Mouse (Mus musculus): Measurements from ENCODE around the gene Eml2. TPM values are rescaled to one million over a fixed set of nuclear protein-coding genes. Genes with fewer than 3 reads are reported as not detected.

Gene Eml2
- total RNA-seq, 2 experiments from 2014 or later = 8.4 to 9.4 TPM

GRCm38 (mm10) chr7:19208201-19208910 is 32.1 kb downstream of the Eml2 start:
- DNase-seq = no peak

- DNase-seq = no peak
These were observed 32.8 kb downstream of the Eml2 start for GRCm38 (mm10) chr7:19208944-19209472.

GRCm38 (mm10) chr7:19209494-19209893 is 33.3 kb downstream of the Eml2 start:
- no peak for DNase-seq

GRCm38 (mm10) chr7:19210010-19210409 is 33.8 kb downstream of the Eml2 start:
- DNase-seq = no peak

GRCm38 (mm10) chr7:19211041-19211675 is 34.9 kb downstream of the Eml2 start:
- no peak for DNase-seq

DNA sequence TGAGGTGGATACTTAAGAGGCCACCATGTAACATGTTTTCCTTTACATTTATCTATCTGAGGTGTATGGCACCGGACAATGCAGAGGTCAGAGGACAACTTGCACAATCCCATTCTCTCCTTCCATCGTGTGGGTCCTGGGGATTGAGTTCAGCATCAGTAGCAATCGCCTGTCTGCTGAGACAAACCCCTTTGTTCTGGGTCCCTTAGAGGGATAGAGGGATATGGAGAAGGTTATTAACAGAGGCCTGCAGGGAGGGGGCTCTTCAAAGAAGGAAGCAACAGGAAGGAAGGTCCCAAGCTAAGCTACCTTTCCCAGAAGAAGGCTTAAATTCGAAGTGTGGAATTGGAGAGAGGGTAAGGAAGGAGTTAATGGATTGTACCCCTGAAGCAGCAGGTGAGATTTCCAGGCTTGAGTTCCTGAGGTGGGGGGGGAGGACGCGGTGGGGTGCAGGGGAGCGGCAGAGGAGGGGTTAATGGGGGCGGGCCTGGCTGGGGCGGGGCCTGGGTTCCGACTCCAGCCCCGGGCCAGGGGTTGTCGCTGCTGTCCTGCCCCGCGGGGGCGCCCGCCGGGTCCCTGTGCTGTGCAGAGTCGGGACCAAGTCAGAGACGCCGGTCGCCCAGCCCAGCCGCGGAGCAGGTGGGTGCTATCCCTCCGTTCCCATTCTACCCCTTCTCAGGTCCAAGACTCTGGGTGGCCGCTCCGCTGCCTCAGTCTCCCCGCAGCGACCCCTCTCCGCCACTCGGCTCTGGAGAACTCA is 36.0 kb downstream of the Eml2 start, which contains the start of gene Gpr4:
TSS of gene Gpr4 (plus strand) at position 543 of the 760 bp plus-strand sequence.
- peak; percentile 44 for DNase-seq

DNA sequence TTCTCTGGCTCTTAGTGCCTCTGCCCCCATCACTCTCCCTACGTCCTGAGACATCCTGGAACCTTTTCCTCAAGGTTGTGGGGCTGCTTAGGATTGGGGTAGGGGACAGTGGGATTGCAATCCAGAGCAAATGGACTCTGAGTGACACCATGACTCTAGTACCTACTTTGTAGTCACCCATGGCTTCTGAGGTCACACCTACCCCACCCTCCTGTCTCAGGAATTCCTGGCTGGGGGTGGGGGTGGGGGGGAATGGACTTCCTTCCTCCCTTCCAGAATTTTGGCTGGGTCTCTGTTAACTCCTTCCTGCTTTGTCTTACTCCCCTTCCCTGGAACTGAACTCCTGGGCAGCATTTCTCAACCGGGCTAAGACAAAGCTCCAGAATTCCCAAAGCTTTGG is 37.2 kb downstream of the Eml2 start:
- no peak for DNase-seq

- no peak for DNase-seq
These were observed 38.1 kb downstream of the Eml2 start for GRCm38 (mm10) chr7:19214369-19214768.

- no peak for DNase-seq
These were observed 38.7 kb downstream of the Eml2 start for GRCm38 (mm10) chr7:19214940-19215339.

GRCm38 (mm10) chr7:19217492-19217891 is 41.3 kb downstream of the Eml2 start:
- DNase-seq = no peak

DNA sequence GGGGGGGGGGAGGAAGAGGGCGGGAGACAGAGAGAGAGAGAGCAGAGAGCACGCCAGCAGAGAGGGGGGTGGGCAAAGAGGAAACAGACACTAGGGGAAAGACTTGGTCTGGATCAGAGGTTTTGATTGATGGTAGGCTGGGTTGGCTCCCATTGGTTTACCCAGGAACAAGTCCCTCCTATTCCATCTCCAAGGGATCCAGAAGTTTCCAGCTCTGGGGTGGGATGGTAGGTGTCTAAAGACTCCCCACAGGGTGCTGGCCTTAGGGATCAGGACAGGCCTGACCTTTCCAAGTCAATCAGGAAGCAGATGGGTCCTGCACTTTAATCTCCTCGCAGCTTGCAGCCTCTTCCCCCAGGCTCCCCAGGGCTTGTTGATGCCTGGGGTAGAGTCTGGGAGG is 41.7 kb downstream of the Eml2 start:
- no peak for DNase-seq

DNA sequence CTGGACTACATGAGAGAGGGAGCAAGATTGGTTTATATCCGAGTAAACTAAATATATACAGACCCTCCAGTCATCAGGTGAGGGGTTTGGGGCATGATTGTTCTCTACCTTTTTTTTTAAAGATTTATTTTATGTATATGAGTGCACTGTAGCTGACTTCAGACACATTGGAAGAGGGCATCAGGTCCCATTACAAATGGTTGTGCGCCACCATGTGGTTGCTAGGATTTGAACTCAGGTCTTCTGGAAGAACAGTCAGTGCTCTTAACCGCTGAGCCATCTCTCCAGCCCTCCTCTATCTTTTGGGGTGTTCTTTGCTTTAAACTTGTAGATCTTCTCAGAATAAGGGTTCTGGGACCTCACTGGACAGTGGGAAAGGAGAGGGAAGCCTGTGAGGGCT is 43.8 kb downstream of the Eml2 start:
- DNase-seq = no peak

GRCm38 (mm10) chr7:19222189-19222588 is 46.0 kb downstream of the Eml2 start:
- DNase-seq = no peak

DNA sequence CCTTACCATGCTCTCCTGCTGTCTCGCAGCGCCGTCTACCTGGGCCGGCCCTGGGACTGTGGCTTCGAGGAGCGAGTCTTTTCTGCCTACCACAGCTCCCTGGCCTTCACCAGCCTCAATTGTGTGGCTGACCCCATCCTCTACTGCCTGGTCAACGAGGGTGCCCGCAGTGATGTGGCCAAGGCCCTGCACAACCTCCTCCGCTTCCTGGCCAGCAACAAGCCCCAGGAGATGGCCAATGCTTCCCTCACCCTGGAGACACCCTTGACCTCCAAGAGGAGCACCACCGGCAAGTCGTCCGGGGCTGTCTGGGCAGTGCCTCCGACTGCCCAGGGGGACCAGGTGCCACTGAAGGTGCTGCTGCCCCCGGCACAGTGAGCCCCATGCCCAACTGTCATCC is 46.7 kb downstream of the Eml2 start:
- no peak for DNase-seq

GRCm38 (mm10) chr7:19224933-19225332 is 48.7 kb downstream of the Eml2 start:
- DNase-seq = no peak

DNA sequence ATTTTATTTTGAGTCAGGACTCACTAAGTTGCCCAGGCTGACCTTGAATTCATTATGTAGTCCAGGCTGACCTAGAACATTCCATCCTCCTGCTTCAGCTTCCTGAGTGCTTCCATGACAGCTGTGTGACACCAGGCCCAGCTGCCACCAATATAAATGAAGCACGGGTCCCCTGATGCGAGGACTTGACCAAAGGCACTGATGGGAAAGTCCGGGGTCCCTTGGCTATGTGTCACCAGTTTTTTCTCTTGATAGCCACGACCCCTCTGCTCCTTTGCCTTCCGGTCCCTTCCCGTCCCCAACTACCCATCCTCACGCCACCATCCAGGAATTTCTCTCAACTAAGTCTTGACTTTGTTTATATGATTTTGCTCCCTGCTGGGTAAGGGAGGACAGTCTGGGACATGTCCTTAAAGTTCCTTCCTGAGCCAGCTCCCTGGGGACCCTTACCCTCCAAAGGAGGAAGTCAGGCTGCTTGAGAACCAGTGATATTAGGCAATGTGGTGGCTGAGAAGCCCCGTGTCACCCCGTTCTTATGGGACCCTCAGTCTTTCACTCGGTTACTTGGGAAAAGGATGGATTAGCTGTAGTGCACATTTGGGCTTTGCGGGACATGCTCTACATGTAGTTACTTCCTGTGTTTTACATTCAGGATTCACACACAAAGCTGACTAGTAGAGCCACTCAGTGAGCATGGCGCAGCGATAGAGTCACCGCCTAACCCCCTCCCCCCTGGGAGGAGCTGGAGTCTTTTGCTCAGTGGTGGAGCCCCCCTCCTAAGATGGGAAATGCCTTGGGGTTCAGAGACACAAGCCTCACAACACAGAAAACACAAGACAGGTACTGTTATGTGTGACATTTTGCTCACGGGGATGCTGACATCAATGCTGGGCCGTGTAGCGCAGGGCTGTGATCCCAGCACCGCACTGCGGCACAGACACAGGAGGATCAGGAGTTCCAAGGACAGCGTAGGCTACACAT is 50.9 kb downstream of the Eml2 start:
- DNase-seq = no peak

DNA sequence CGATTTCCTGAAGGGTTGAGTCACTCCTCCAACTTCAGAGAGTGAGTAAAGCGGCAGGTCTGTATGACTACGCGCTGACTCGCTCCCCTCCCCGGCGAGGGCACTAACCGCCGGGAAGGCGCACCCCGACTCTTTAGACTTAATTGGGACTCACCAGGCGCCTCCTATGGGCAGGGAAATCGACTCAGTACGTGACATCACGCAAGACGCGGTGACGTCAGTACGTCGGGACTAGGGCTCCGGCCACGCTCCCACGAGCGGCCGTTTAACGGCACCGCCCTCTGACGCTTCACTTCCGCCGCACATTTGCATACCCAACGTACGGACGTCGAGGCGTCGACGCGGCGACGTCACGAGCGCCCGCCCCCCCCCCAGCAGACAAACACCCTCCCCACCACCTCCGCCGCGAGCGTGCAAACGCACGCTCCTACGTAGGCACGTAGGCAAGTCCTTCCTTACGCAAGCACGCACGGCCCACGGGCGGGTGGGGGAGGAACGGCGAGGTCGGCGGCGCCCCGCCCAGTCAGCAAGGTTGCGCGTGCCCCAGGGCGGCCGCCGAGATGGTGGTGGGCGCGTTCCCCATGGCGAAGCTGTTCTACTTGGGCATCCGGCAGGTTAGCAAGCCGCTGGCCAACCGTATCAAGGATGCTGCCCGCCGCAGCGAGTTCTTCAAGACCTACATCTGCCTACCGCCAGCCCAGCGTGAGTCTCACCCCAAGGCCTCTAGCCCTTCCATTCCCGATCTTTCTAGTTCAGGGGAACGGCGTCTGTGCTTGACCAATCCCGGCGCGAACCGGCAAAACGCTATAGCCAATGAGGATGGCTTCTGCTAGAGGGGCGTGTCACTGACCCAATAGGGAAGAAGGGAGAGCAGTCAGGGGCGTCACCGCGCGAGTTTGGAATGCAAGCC is 51.9 kb downstream of the Eml2 start, which contains the start of gene Opa3:
TSS of gene Opa3 (plus strand) at position 452 of the 910 bp plus-strand sequence.
- DNase-seq = peak; percentile 99

DNA sequence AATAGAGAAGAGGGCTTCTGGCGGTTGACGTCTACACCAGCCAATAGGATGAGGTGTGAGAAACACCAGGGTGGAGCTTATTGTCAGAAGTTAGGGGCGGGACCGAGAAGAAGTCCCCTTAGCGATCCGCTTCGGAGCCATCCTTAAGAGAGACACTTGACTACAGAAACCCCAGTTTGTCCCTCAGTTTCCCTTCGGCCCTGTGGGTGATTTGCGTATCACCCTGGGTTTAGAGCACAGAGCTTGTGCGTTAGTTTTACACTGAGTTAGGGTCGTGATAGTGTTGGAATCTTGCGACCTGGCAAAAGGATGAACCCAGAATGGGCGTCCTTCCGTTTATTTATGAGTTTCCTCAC is 52.5 kb downstream of the Eml2 start:
- DNase-seq = no peak

- DNase-seq = no peak
These were observed 53.2 kb downstream of the Eml2 start for GRCm38 (mm10) chr7:19229404-19229803.

DNA sequence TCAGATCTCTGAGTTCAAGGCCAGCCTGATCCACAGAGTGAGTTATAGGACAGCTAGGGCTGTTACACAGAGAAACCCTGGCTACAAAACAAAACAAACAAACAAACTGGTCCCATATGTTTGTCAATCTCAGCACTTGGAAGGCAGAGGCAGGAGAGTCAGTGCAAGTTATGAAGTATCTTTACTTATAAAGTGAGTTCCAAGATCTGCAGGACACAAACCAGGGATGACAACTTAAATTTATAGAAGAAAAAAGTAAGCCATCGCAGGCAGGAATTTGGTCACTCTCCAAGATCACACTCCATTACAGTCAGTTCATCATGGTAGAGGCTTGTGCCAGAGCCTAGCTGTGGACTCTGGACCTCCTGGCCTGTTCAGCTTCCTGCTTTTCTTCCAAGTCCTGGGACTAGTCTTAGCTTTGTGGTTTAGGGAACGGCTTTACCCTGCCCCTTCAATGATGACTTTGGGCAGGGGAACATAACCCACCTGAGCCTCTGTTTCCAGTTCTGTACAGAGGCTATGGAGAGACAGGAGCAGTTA is 53.9 kb downstream of the Eml2 start:
- no peak for DNase-seq

Measured in gastrocnemius, postnatal 25 days (tissue).